10 mouse cellular contexts compared by ENCODE assay signal in genomic region chr14:121426743-121427142, GRCm38 (mm10). TPM values are rescaled to one million over a fixed set of nuclear protein-coding genes. Genes with fewer than 3 reads are reported as not detected.
DNase-seq lines count a peak whose midpoint lies in the region; ATAC-seq and TF ChIP-seq lines count a peak whose summit lies in the region.
"Had no signal": no experiment of that assay in that cellular context is flagged by ENCODE, and none has a peak within 500 bp of the region (broad histone marks: within the 10 kb centered on the region; RNA-seq: fewer than 3 reads in every experiment).

No protein-coding gene starts in this region.

- intact Hi-C loops in gastrocnemius, adult 2 months (cut with DNase I): loop anchor here (5.0 kb wide), 1 partner anchor 149 kb away; no protein-coding TSS in a partner anchor

- H3K27ac ChIP-seq in gastrocnemius, adult 2 months: no peak overlapping the region
- no peak overlapping the region for H3K27ac ChIP-seq in bone marrow, adult 2 months (ENCODE audit: control insufficient read depth, insufficient read depth, low read depth, low read length, poor library complexity)
- H3K27ac ChIP-seq in forebrain, embryonic 13.5 days: no peak overlapping the region
- H3K27ac ChIP-seq in forebrain, embryonic 14.5 days (ENCODE audit: low read depth, low read length): no peak overlapping the region
- H3K27ac ChIP-seq: lung, embryonic 15.5 days had no signal

- H3K9ac ChIP-seq in forebrain, embryonic 13.5 days: no peak overlapping the region
- H3K9ac ChIP-seq in forebrain, embryonic 14.5 days (ENCODE audit: low read length): no peak overlapping the region
- H3K9ac ChIP-seq: lung, embryonic 15.5 days had no signal

- peak; percentile 58 for TF ChIP-seq CTCF in gastrocnemius, adult 2 months (IDR thresholded peaks at IDR 0.05)
- peak; percentile 41; the same call in 1 of the 2 replicates for TF ChIP-seq CTCF in bone marrow, adult 2 months (IDR thresholded peaks at IDR 0.05; ENCODE audit: control insufficient read depth, insufficient read depth, low read length)

- no peak overlapping the region for H3K4me3 ChIP-seq in gastrocnemius, adult 2 months
- H3K4me3 ChIP-seq in bone marrow, adult 2 months (replicated peaks; ENCODE audit: control insufficient read depth, low read depth, low read length): no peak overlapping the region
- H3K4me3 ChIP-seq in forebrain, embryonic 13.5 days: no peak overlapping the region
- no peak overlapping the region for H3K4me3 ChIP-seq in forebrain, embryonic 14.5 days (ENCODE audit: low read depth, low read length)
- H3K4me3 ChIP-seq: lung, embryonic 15.5 days had no signal

- H3K36me3 ChIP-seq in forebrain, embryonic 13.5 days (ENCODE audit: poor library complexity, severe bottlenecking): no peaks in the 10 kb centered on the region
- H3K36me3 ChIP-seq in forebrain, embryonic 14.5 days (ENCODE audit: control insufficient read depth, insufficient read depth, low read length): no peaks in the 10 kb centered on the region
- H3K36me3 ChIP-seq: lung, embryonic 15.5 days had no signal

- H3K27me3 ChIP-seq in forebrain, embryonic 13.5 days: no peaks in the 10 kb centered on the region
- no peaks in the 10 kb centered on the region for H3K27me3 ChIP-seq in forebrain, embryonic 14.5 days (replicated peaks; ENCODE audit: control insufficient read depth, insufficient read depth, low read length)
- H3K27me3 ChIP-seq: lung, embryonic 15.5 days had no signal

- ATAC-seq in megakaryocyte progenitor cell, adult 5-6 weeks (replicated peaks; ENCODE audit: poor library complexity): peak; percentile 51
- no peak for ATAC-seq in forebrain, embryonic 13.5 days
- ATAC-seq in forebrain, embryonic 14.5 days: no peak

- H3K4me2 ChIP-seq in forebrain, embryonic 13.5 days: no peak overlapping the region
- no peak overlapping the region for H3K4me2 ChIP-seq in forebrain, embryonic 14.5 days (ENCODE audit: low read length)
- H3K4me2 ChIP-seq: lung, embryonic 15.5 days had no signal

- peaks cover 13% of the 10 kb centered on the region for H3K9me3 ChIP-seq in forebrain, embryonic 13.5 days (replicated peaks)
- H3K9me3 ChIP-seq in forebrain, embryonic 14.5 days (replicated peaks; ENCODE audit: control insufficient read depth, low read length): 0 out of 2 replicates have a peak, but pooled peaks cover 4% of the 10 kb centered on the region
- H3K9me3 ChIP-seq: lung, embryonic 15.5 days had no signal

- peaks cover 2% of the 10 kb centered on the region; the same call in 1 of the 2 replicates for H3K4me1 ChIP-seq in bone marrow, adult 2 months (ENCODE audit: control insufficient read depth, insufficient read depth, low read length)
- no peaks in the 10 kb centered on the region for H3K4me1 ChIP-seq in forebrain, embryonic 13.5 days
- no peaks in the 10 kb centered on the region for H3K4me1 ChIP-seq in forebrain, embryonic 14.5 days (ENCODE audit: control insufficient read depth, insufficient read depth, low read length)

- no peak for DNase-seq in gastrocnemius, adult 2 months
- DNase-seq in gastrocnemius, postnatal 4 days (ENCODE audit: low spot score in 2 of 2): no peak
- peak; percentile 54 to 65 for DNase-seq in B cell, adult 2 months
- DNase-seq in urinary bladder, postnatal 14 days (ENCODE audit: low spot score): no peak
- no peak for DNase-seq in forebrain, embryonic 14.5 days (ENCODE audit: low spot score)
- DNase-seq: cerebellum, adult 8-10 months had no signal

- TF ChIP-seq POLR2A in bone marrow, adult 2 months (IDR thresholded peaks at IDR 0.05; ENCODE audit: borderline replicate concordance, control insufficient read depth, low read depth, low read length): no peak

RNA-seq across cellular contexts. Expression of gene Stk24, which starts 46.9 kb away (rescaled TPM):
- 10 to 100 TPM; 29.7 to 40.0 TPM for total RNA-seq in gastrocnemius, adult 2 months (2021)
- total RNA-seq in gastrocnemius, postnatal 4 days (2021): 10 to 100 TPM; 57.8 to 61.6 TPM
- 38.3 and 39.7 TPM in 2 replicates for polyA plus RNA-seq in bone marrow, adult 2 months (2011; ENCODE audit: insufficient read depth, insufficient read length, low replicate concordance, missing spikeins)
- 97.1 and 100 TPM in 2 replicates for total RNA-seq in megakaryocyte progenitor cell, adult 5-6 weeks (2015)
- 73.4 and 76.7 TPM in 2 replicates for total RNA-seq in megakaryocyte progenitor cell, adult 5-6 weeks (2017)
- 24.3 and 26.1 TPM in 2 replicates for polyA plus RNA-seq in forebrain, embryonic 13.5 days (2015; fragmentation: Nextera tagmentation; extraction: Ambion mirVana)
- 20.6 and 20.8 TPM in 2 replicates for polyA plus RNA-seq in forebrain, embryonic 14.5 days (2014; fragmentation: Nextera tagmentation; extraction: Ambion mirVana)

Comparison
In these comparisons a context has a peak if more than half of its experiments do, and no peak if none do; other contexts are left out.
1. DNase-seq: peak in B cell, adult 2 months (2 of 2); none in gastrocnemius, adult 2 months (single experiment), gastrocnemius, postnatal 4 days (0 of 2), urinary bladder, postnatal 14 days (single experiment) and forebrain, embryonic 14.5 days (single experiment).